Mouse (Mus musculus) hindbrain, postnatal 0 days (tissue): Measurements from ENCODE around the gene Rara. TPM values are rescaled to one million over a fixed set of nuclear protein-coding genes. Genes with fewer than 3 reads are reported as not detected.

ENCODE experiments used
- ATAC-seq: fragments of 200-750 bp; cut with Nextera tagmentation; 2 replicates; pipeline ENCODE4 v1.8.0; 2017; ENCODE audit warnings: mild to moderate bottlenecking, moderate TSS enrichment, moderate library complexity
- DNase-seq: peaks from one replicate; pipeline ENCODE4 v3.0.0-alpha.2; 2015; ENCODE audit warnings: low spot score
- H3K27ac ChIP-seq: fragments of 300-500 bp; sonication (generic); 2 replicates; pipeline ENCODE4 v1.5.1; 2014; ENCODE audit warnings: mild to moderate bottlenecking
- H3K27me3 ChIP-seq: fragments of 300-500 bp; sonication (generic); 2 replicates; pipeline ENCODE4 v1.6.1; 2014; ENCODE audit warnings: low read length, mixed read lengths; ENCODE audit not compliant: insufficient read depth
- H3K36me3 ChIP-seq: fragments of 300-500 bp; sonication (generic); 2 replicates; pipeline ENCODE4 v1.6.1; 2014; ENCODE audit warnings: low read length, mixed read lengths; ENCODE audit not compliant: insufficient read depth
- H3K4me1 ChIP-seq: fragments of 300-500 bp; sonication (generic); 2 replicates; pipeline ENCODE4 v1.6.1; 2014; ENCODE audit warnings: antibody characterized with exemption, low read length, mixed read lengths; ENCODE audit not compliant: insufficient read depth
- H3K4me2 ChIP-seq: fragments of 300-500 bp; sonication (generic); 2 replicates; pipeline ENCODE4 v1.6.1; 2014; ENCODE audit warnings: low read depth, mild to moderate bottlenecking, low read length, moderate library complexity, mixed read lengths
- H3K4me3 ChIP-seq: fragments of 300-500 bp; sonication (generic); 2 replicates; pipeline ENCODE4 v1.5.1; 2014; ENCODE audit warnings: low read length
- H3K9ac ChIP-seq: fragments of 300-500 bp; sonication (generic); replicated peaks from 2 replicates; pipeline ENCODE4 v1.6.1; 2014; ENCODE audit warnings: mild to moderate bottlenecking, low read length, moderate library complexity, mixed read lengths
- H3K9me3 ChIP-seq: fragments of 300-500 bp; sonication (generic); 2 replicates; pipeline ENCODE4 v1.6.1; 2016; ENCODE audit warnings: low read length, mixed read lengths
- CTCF ChIP-seq: IDR thresholded peaks from 2 replicates; pipeline ENCODE4 v1.5.1; 2016; ENCODE audit warnings: antibody characterized with exemption, control low read depth, low read depth
- WGBS: fragments of 180-500 bp; shearing (Covaris S2); extraction: QIAGEN DNeasy Blood & Tissue Kit; methylation state at CpG from one replicate; pipeline ENCODE4 v1.1.7; 2014; 5-methylcytosine and 5-hydroxymethylcytosine counted together
- polyA plus RNA-seq: library from polyadenylated mRNA; unstranded; fragments of >200 nt; fragmentation: Nextera tagmentation; extraction: Ambion mirVana; gene quantifications from 2 replicates; pipeline ENCODE4 v1.2.1, GENCODE M21; 2015
- total RNA-seq: library from RNA; depleted of rRNA; stranded (reverse); fragments of >200 nt; gene quantifications from 2 replicates; pipeline ENCODE4 v1.2.3, GENCODE M21; 2014

The Rara gene
- total and polyA plus RNA-seq, 2 experiments from 2014 or later, result 9.5 to 19.2 TPM

- no peak for ATAC-seq
- no peaks in the 10 kb centered on the region for H3K36me3 ChIP-seq
- H3K27me3 ChIP-seq, result no peaks in the 10 kb centered on the region
- peak overlapping the region; percentile 98 for H3K4me2 ChIP-seq
- H3K9ac ChIP-seq, result peak overlapping the region; percentile 26; the same call in 1 of the 2 replicates
- TF ChIP-seq CTCF, result no peak
- WGBS, result 12% methylated on average over 8 of the region's 8 CpGs
- peaks cover 48% of the 10 kb centered on the region for H3K4me1 ChIP-seq
- H3K27ac ChIP-seq, result no peak overlapping the region
- no peaks in the 10 kb centered on the region for H3K9me3 ChIP-seq
- peak overlapping the region; percentile 57 for H3K4me3 ChIP-seq
- no peak for DNase-seq
These were observed 34.1 kb downstream of the Rara start for GRCm38 (mm10) chr11:98961766-98962165.

- Histone ChIP-seq H3K4me3 (peak overlapping the region; percentile 57), H3K9ac (peak overlapping the region; percentile 13; the same call in 1 of the 2 replicates), H3K36me3 (no peaks in the 10 kb centered on the region), H3K27me3 (no peaks in the 10 kb centered on the region), H3K9me3 (no peaks in the 10 kb centered on the region), H3K27ac (peak overlapping the region; percentile 36), H3K4me1 (peaks cover 55% of the 10 kb centered on the region), H3K4me2 (peak overlapping the region; percentile 98)
- TF ChIP-seq CTCF, result no peak
- WGBS, result 18% methylated on average over 12 of the region's 12 CpGs
- ATAC-seq (no peak), DNase-seq (no peak)
These were observed 34.9 kb downstream of the Rara start for GRCm38 (mm10) chr11:98962421-98963095.

- Histone ChIP-seq H3K36me3 (no peaks in the 10 kb centered on the region), H3K9me3 (no peaks in the 10 kb centered on the region), H3K4me2 (peak overlapping the region; percentile 98), H3K4me3 (peak overlapping the region; percentile 57), H3K27me3 (no peaks in the 10 kb centered on the region), H3K27ac (peak overlapping the region; percentile 36), H3K9ac (peak overlapping the region; percentile 13), H3K4me1 (peaks cover 63% of the 10 kb centered on the region)
- peak; percentile 64 for ATAC-seq
- WGBS, result 2% methylated on average over 28 of the region's 32 CpGs
- peak; percentile 39 for TF ChIP-seq CTCF
- DNase-seq, result peak; percentile 81
These were observed 35.8 kb downstream of the Rara start for GRCm38 (mm10) chr11:98963191-98964021.

- WGBS, result 27% methylated on average over 6 of the region's 6 CpGs
- H3K4me2 ChIP-seq, result peak overlapping the region; percentile 98
- no peaks in the 10 kb centered on the region for H3K27me3 ChIP-seq
- H3K36me3 ChIP-seq, result no peaks in the 10 kb centered on the region
- DNase-seq, result no peak
- H3K9me3 ChIP-seq, result no peaks in the 10 kb centered on the region
- H3K27ac ChIP-seq, result peak overlapping the region; percentile 17; the same call in 1 of the 2 replicates
- no peak for TF ChIP-seq CTCF
- no peak for ATAC-seq
- H3K4me3 ChIP-seq, result 0 out of 2 replicates have a peak overlapping the region, but pooled peaks have one; percentile 57
- H3K4me1 ChIP-seq, result peaks cover 71% of the 10 kb centered on the region
- no peak overlapping the region for H3K9ac ChIP-seq
These were observed 36.6 kb downstream of the Rara start for GRCm38 (mm10) chr11:98964201-98964615.

- Histone ChIP-seq H3K4me3 (no peak overlapping the region), H3K4me2 (peak overlapping the region; percentile 98), H3K36me3 (no peaks in the 10 kb centered on the region), H3K27me3 (no peaks in the 10 kb centered on the region), H3K9me3 (no peaks in the 10 kb centered on the region), H3K27ac (peak overlapping the region; percentile 28; the same call in 1 of the 2 replicates), H3K9ac (no peak overlapping the region), H3K4me1 (peaks cover 70% of the 10 kb centered on the region)
- DNase-seq, result no peak
- no peak for TF ChIP-seq CTCF
- ATAC-seq, result no peak
- 19% methylated on average over 15 of the region's 15 CpGs for WGBS
These were observed 37.2 kb downstream of the Rara start for GRCm38 (mm10) chr11:98964616-98965415.

GRCm38 (mm10) chr11:98965416-98966077 lies 37.9 kb downstream of the Rara start:
- no peak for TF ChIP-seq CTCF
- Histone ChIP-seq H3K9ac (no peak overlapping the region), H3K9me3 (no peaks in the 10 kb centered on the region), H3K4me2 (peak overlapping the region; percentile 98; the same call in 1 of the 2 replicates), H3K27me3 (no peaks in the 10 kb centered on the region), H3K36me3 (no peaks in the 10 kb centered on the region; the same call in 1 of the 2 replicates), H3K4me3 (no peak overlapping the region), H3K4me1 (peaks cover 69% of the 10 kb centered on the region), H3K27ac (peak overlapping the region; percentile 28; the same call in 1 of the 2 replicates)
- 16% methylated on average over 10 of the region's 11 CpGs for WGBS
- ATAC-seq (no peak), DNase-seq (no peak)
